Mouse (Mus musculus) CD4-positive naive resting alpha-beta T cell, adult 76 days (primary cell): ENCODE results near the gene Add1. TPM values are rescaled to one million over a fixed set of nuclear protein-coding genes. Genes with fewer than 3 reads are reported as not detected.

Experiments used
- total RNA-seq: library from RNA; stranded (reverse); gene quantifications from one replicate; pipeline ENCODE4 v1.2.4, GENCODE M21; 2023

The Add1 gene
- 330 TPM for total RNA-seq

DNA sequence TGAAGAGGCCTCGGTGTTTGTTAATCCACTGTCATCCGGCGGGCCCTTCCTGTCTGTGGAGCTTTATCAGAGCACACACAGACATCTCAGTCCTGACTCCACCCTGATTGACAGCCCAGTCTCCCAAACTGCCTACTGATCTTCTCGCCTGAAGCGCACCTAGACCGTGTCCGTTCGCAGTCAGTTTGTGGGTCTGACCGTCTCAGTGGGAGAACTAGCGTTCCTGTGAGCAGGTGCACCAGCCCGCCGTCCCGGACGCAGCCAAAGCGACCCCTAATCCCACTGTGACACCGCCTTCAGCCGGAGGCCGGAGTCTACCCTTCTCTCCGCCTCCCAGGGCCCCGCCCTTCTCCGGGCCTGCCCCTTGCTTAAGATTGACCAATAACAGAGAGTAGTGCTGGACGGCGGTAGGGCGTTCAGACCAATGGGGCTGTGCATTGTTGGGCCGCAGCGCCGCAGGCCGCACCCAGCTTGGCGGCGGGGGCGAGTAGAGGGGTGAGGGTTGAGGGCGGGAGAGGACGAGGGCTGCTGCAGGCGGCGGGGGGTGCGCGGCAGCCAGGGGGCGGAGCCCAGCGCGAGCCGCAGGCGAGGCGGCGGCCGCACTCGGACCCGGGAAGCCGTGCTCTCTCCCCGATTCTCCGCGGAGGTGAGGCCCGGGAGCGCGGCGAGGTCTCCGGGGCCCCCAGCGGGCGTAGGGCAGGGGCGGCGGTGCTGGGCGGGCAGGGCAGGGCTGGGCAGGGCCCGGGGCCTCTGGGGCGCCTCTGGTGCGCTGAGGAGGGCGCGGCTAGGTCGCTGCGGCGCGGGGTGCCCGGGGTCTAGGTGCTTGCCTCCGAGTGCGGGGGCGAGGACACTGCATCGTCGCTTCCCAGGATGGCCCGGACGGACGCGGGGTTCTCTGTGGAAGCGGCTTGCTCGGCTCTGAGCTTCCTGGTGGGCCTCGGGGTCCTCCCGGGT lies at the start of gene Add1:
Gene Add1 (plus strand): TSS at position 397 of the 954 bp plus-strand sequence.

DNA sequence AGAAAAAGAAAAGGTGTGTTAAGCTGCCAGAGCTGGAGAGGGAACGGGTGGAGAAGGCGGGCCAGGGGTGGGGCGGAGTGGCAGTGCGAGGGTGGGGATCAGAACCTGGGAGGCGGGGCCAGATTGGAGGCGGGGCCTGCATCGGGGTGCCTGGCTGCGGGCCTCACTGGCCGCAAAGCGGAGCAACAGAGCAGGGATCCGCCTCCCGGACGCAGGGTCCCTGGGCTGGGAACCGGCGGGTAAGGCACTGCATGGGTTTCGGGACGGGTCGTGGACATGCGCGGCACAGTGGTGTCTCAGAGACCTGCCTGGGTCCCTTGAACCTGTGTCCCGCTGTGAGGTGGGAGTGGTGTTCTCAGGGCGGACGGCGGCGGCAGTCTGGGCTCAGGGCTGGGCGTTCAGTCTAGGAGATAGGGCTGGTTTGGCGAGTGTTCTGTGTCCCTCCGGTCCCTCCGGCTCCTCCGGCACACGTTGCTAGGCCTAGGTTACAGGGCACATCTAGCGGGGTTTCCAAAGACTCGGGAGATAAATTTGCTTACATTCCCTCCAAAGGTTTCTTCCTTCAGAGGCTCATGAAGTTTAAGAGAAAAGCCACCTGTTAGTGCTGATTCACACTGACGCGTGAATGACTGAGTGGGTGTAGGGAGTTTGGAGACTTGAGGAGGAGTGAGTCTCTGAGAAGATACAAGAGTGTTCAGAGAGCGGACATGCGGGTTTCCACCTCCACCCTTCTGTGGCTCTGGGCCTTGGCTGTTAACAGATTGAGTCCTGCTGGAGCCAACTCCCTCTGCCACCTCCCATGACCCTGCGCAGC lies 47.6 kb upstream of the Add1 start, which contains the start of gene Sh3bp2:
Gene Sh3bp2 (plus strand): TSS at position 176 of the 814 bp plus-strand sequence.

DNA sequence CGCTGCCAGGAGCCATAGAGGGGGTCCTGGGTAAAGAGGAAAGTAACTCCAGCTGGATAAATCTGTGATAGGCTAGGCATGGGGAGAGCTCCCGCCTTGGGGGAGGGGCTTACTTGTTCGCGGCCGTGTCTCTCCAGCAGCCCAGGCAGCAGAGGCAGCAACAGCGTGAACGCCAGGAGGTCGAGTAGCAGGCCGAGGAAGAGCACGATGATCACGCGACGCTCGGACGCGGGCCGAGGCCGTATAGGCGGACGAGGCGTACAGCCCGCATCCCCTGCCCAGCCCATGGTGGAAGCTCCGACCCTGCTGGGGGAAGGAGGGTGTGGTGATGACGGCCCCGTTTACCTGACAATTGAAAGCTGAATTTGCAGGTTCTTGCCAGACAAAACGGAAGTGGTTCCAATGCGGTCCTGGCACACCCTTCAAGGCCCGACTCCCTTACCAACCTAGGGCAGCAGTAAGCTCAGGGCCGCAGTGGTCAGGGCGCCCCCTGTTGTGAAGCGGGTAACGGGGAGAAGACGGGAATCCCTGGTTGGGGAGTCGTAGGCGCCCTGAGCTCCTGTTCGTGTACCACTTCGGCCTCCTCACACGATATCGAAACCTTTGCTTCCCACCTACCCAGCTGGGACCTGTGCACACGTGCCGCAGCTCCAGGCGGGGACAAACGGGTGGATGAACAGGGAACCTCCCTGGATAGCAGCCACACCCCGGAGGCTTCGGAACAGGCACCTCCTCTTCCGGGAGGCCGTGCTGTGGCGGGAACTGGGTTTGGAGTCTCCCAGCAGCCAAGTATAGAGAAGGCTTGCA lies 63.2 kb downstream of the Add1 start, which contains the start of gene Mfsd10:
Gene Mfsd10 (minus strand): TSS at position 732 of the 807 bp plus-strand sequence.

DNA sequence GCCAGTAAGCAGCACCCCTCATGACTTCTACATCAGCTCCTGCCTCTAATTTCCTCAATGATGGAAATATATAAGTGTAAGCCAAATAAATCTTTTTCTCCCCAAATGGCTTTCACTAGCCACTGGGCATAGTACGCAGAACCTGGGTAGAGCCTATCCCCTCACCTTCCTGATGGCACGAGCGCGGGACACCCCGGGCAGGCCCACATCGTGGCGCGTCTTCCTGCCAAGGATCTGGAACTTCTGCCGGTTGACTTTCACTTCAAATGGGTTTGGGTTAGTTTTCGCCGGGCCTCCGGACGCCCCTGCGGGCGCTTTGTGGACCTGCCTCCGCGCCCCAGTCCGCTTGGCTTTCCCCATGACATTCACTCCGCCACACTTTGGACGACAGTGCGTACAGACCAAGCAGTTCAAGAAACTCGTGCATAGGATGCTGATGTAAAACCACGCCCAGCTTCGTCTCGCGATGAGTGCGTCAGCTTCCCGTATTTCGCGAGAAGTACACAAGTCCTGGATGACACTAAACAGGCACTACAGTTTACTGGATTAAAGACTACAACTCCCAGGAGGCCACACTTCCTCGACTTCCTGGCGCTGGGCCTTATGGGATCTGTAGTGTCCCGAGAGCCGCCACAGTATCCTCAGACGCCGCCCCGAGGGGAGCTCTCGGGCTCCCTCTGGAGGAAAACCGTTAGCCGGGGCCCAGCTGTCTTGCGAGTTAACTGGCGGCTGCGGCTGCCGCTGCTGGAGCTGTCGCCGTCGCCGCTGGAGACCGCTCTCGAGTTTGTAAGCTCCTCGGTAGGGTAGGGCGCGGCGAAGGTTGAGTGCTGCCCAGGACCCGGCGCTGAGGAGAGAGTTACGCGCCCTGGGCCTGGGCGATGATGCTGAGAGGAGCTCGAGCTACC lies 86.5 kb downstream of the Add1 start, which contains the start of the genes Nop14 and Grk4:
Gene Nop14 (minus strand): TSS at position 463 of the 905 bp plus-strand sequence.
Gene Grk4 (plus strand): TSS at position 694 of the 905 bp plus-strand sequence.

Other genes with a start within 250 kb of the Add1 start
- gene Rnf4, start 237.4 kb upstream of the Add1 start, total RNA-seq: 254 TPM
- 96.9 TPM for gene Fam193a, start 203.7 kb upstream of the Add1 start, total RNA-seq
- gene Tnip2, start 59.7 kb upstream of the Add1 start, total RNA-seq: 29.1 TPM
- 9.9 TPM for gene Sh3bp2, start 47.8 kb upstream of the Add1 start, total RNA-seq
- 50.9 TPM for gene Mfsd10, start 63.5 kb downstream of the Add1 start, total RNA-seq
- 45.9 TPM for gene Nop14, start 86.5 kb downstream of the Add1 start, total RNA-seq
- 4.9 TPM for gene Grk4, start 86.7 kb downstream of the Add1 start, total RNA-seq
- gene Htt, start 188.1 kb downstream of the Add1 start, total RNA-seq: 61.2 TPM